Mouse (Mus musculus): ENCODE measurements around the gene Ifna14. TPM values are rescaled to one million over a fixed set of nuclear protein-coding genes. Genes with fewer than 3 reads are reported as not detected.
"Not testable (repeated sequence)": the region's sequence is repeated elsewhere in the genome, so short reads cannot be mapped to it uniquely, and the experiment has no call there.

The Ifna14 gene
- total RNA-seq (2012; rRNA removed): not detected in 2 replicates

GRCm38 (mm10) chr4:88571698-88572097 is at the start of gene Ifna14:
Gene Ifna14, minus strand, starts transcription at chr4:88571798.
- Histone ChIP-seq H3K4me3 (ENCODE audit: insufficient read depth in 1 of 2, low read depth in 1 of 2, low read length in 2 of 2, poor library complexity in 1 of 2, severe bottlenecking in 1 of 2) (no peak within 1 kb of the TSS), H3K9me3 (ENCODE audit: control insufficient read depth, insufficient read depth, low read depth, low read length) (no peaks in the 10 kb centered on the region), H3K9ac (ENCODE audit: insufficient read depth, low read depth, low read length, poor library complexity, severe bottlenecking) (no peak within 1 kb of the TSS), H3K36me3 (ENCODE audit: control insufficient read depth, insufficient read depth, low read length, poor library complexity, severe bottlenecking) (no peaks in the 10 kb centered on the region), H3K27ac (ENCODE audit: insufficient read depth, low read depth, low read length, poor library complexity, severe bottlenecking) (no peak within 1 kb of the TSS), H3K4me1 (ENCODE audit: control insufficient read depth in 2 of 2, insufficient read depth in 2 of 2, low read length in 2 of 2, poor library complexity in 1 of 2) (no peaks in the 10 kb centered on the region)
- DNase-seq (ENCODE audit: low read depth, low spot score): no peak
- no peak for TF ChIP-seq CHD2 (IDR thresholded peaks at IDR 0.05; ENCODE audit: low read depth, low read length)
- TF ChIP-seq MAFK (IDR thresholded peaks at IDR 0.05; ENCODE audit: insufficient read depth, low read depth, low read length): no peak
- TF ChIP-seq HCFC1 (IDR thresholded peaks at IDR 0.05; ENCODE audit: borderline replicate concordance, insufficient read depth, low read length): no peak
- TF ChIP-seq ZC3H11A (IDR thresholded peaks at IDR 0.05; ENCODE audit: borderline replicate concordance, low read depth, low read length): no peak
- TF ChIP-seq ZNF384 (IDR thresholded peaks at IDR 0.05; ENCODE audit: low read depth, low read length): no peak
- in situ Hi-C loops (cut with MboI; ENCODE audit: low sequenced_read_pairs in 2 of 2, unreplicated experiment in 2 of 2): no loop called here

GRCm38 (mm10) chr4:88603276-88603675 is 31.7 kb upstream of the Ifna14 start, which contains the start of gene Ifna12:
Gene Ifna12, minus strand, starts transcription at chr4:88603376.
- in situ Hi-C loops (cut with MboI; ENCODE audit: low sequenced_read_pairs in 2 of 2, unreplicated experiment in 2 of 2): no loop called here
- H3K9me3 ChIP-seq (ENCODE audit: control insufficient read depth, insufficient read depth, low read depth, low read length): no peaks in the 10 kb centered on the region
- no peak for DNase-seq (ENCODE audit: low read depth, low spot score)
- H3K9ac ChIP-seq (ENCODE audit: insufficient read depth, low read depth, low read length, poor library complexity, severe bottlenecking): no peak within 1 kb of the TSS
- no peaks in the 10 kb centered on the region for H3K4me1 ChIP-seq (ENCODE audit: control insufficient read depth in 2 of 2, insufficient read depth in 2 of 2, low read length in 2 of 2, poor library complexity in 1 of 2)
- no peak within 1 kb of the TSS for H3K27ac ChIP-seq (ENCODE audit: insufficient read depth, low read depth, low read length, poor library complexity, severe bottlenecking)
- no peak within 1 kb of the TSS for H3K4me3 ChIP-seq (ENCODE audit: insufficient read depth in 1 of 2, low read depth in 1 of 2, low read length in 2 of 2, poor library complexity in 1 of 2, severe bottlenecking in 1 of 2)
- no peaks in the 10 kb centered on the region for H3K36me3 ChIP-seq (ENCODE audit: control insufficient read depth, insufficient read depth, low read length, poor library complexity, severe bottlenecking)
- no peak for TF ChIP-seq ZNF384 (IDR thresholded peaks at IDR 0.05; ENCODE audit: low read depth, low read length)
- TF ChIP-seq CHD2 (IDR thresholded peaks at IDR 0.05; ENCODE audit: low read depth, low read length): no peak
- no peak for TF ChIP-seq ZC3H11A (IDR thresholded peaks at IDR 0.05; ENCODE audit: borderline replicate concordance, low read depth, low read length)
- no peak for TF ChIP-seq MAFK (IDR thresholded peaks at IDR 0.05; ENCODE audit: insufficient read depth, low read depth, low read length)
- no peak for TF ChIP-seq HCFC1 (IDR thresholded peaks at IDR 0.05; ENCODE audit: borderline replicate concordance, insufficient read depth, low read length)

DNA sequence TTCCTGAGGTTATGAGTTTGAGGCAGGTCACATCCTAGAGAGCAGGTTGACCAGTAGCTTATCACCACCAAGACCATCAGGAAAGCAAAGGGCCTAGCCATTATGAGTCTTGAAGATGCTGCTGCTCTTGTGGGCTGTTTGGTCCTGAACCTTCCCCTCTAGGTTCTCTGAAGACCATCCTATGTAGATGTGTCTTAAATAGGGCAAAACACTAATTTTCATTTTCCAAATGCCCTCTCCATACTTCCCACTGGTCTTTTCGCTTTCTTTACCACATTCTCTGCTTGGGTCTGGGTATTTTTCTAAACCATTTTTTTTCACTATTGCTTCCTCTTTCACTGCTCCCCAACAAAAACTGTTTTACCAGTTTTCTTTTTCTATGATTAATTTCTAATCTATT is 20.7 kb upstream of the Ifna14 start, which contains the start of gene Ifna9:
TSS of gene Ifna9 (minus strand) at position 101 of the 400 bp plus-strand sequence.
- no peak within 1 kb of the TSS for H3K27ac ChIP-seq (ENCODE audit: insufficient read depth, low read depth, low read length, poor library complexity, severe bottlenecking)
- no peak within 1 kb of the TSS for H3K9ac ChIP-seq (ENCODE audit: insufficient read depth, low read depth, low read length, poor library complexity, severe bottlenecking)
- H3K36me3 ChIP-seq (ENCODE audit: control insufficient read depth, insufficient read depth, low read length, poor library complexity, severe bottlenecking): no peaks in the 10 kb centered on the region
- no peak for DNase-seq (ENCODE audit: low read depth, low spot score)
- H3K9me3 ChIP-seq (ENCODE audit: control insufficient read depth, insufficient read depth, low read depth, low read length): no peaks in the 10 kb centered on the region
- no peak within 1 kb of the TSS for H3K4me3 ChIP-seq (ENCODE audit: insufficient read depth in 1 of 2, low read depth in 1 of 2, low read length in 2 of 2, poor library complexity in 1 of 2, severe bottlenecking in 1 of 2)
- TF ChIP-seq CHD2 (IDR thresholded peaks at IDR 0.05; ENCODE audit: low read depth, low read length) (no peak), ZC3H11A (IDR thresholded peaks at IDR 0.05; ENCODE audit: borderline replicate concordance, low read depth, low read length) (no peak), ZNF384 (IDR thresholded peaks at IDR 0.05; ENCODE audit: low read depth, low read length) (no peak), MAFK (IDR thresholded peaks at IDR 0.05; ENCODE audit: insufficient read depth, low read depth, low read length) (no peak), HCFC1 (IDR thresholded peaks at IDR 0.05; ENCODE audit: borderline replicate concordance, insufficient read depth, low read length) (no peak)
- no peaks in the 10 kb centered on the region for H3K4me1 ChIP-seq (ENCODE audit: control insufficient read depth in 2 of 2, insufficient read depth in 2 of 2, low read length in 2 of 2, poor library complexity in 1 of 2)
- in situ Hi-C loops (cut with MboI; ENCODE audit: low sequenced_read_pairs in 2 of 2, unreplicated experiment in 2 of 2): no loop called here

- no peak overlapping the region for H3K9ac ChIP-seq (ENCODE audit: insufficient read depth, low read depth, low read length, poor library complexity, severe bottlenecking)
- H3K36me3 ChIP-seq (ENCODE audit: control insufficient read depth, insufficient read depth, low read length, poor library complexity, severe bottlenecking): no peaks in the 10 kb centered on the region
- no peaks in the 10 kb centered on the region for H3K9me3 ChIP-seq (ENCODE audit: control insufficient read depth, insufficient read depth, low read depth, low read length)
- in situ Hi-C loops (cut with MboI; ENCODE audit: low sequenced_read_pairs in 2 of 2, unreplicated experiment in 2 of 2): no loop called here
- no peak for TF ChIP-seq HCFC1 (IDR thresholded peaks at IDR 0.05; ENCODE audit: borderline replicate concordance, insufficient read depth, low read length)
- no peak for TF ChIP-seq MAFK (IDR thresholded peaks at IDR 0.05; ENCODE audit: insufficient read depth, low read depth, low read length)
- no peak for TF ChIP-seq ZNF384 (IDR thresholded peaks at IDR 0.05; ENCODE audit: low read depth, low read length)
- TF ChIP-seq ZC3H11A (IDR thresholded peaks at IDR 0.05; ENCODE audit: borderline replicate concordance, low read depth, low read length): no peak
- TF ChIP-seq CHD2 (IDR thresholded peaks at IDR 0.05; ENCODE audit: low read depth, low read length): no peak
- DNase-seq (ENCODE audit: low read depth, low spot score): no peak
- no peak overlapping the region for H3K27ac ChIP-seq (ENCODE audit: insufficient read depth, low read depth, low read length, poor library complexity, severe bottlenecking)
- H3K4me1 ChIP-seq (ENCODE audit: control insufficient read depth in 2 of 2, insufficient read depth in 2 of 2, low read length in 2 of 2, poor library complexity in 1 of 2): no peaks in the 10 kb centered on the region
- H3K4me3 ChIP-seq (ENCODE audit: insufficient read depth in 1 of 2, low read depth in 1 of 2, low read length in 2 of 2, poor library complexity in 1 of 2, severe bottlenecking in 1 of 2): no peak overlapping the region
Observed at GRCm38 (mm10) chr4:88561791-88562190, 9.8 kb downstream of the Ifna14 start.

- DNase-seq (ENCODE audit: low read depth, low spot score); H3K9ac ChIP-seq (ENCODE audit: insufficient read depth, low read depth, low read length, poor library complexity, severe bottlenecking); in situ Hi-C loops (cut with MboI; ENCODE audit: low sequenced_read_pairs in 2 of 2, unreplicated experiment in 2 of 2); H3K4me3 ChIP-seq (ENCODE audit: insufficient read depth in 1 of 2, low read depth in 1 of 2, low read length in 2 of 2, poor library complexity in 1 of 2, severe bottlenecking in 1 of 2); H3K4me1 ChIP-seq (ENCODE audit: control insufficient read depth in 2 of 2, insufficient read depth in 2 of 2, low read length in 2 of 2, poor library complexity in 1 of 2); H3K36me3 ChIP-seq (ENCODE audit: control insufficient read depth, insufficient read depth, low read length, poor library complexity, severe bottlenecking); H3K27ac ChIP-seq (ENCODE audit: insufficient read depth, low read depth, low read length, poor library complexity, severe bottlenecking); H3K9me3 ChIP-seq (ENCODE audit: control insufficient read depth, insufficient read depth, low read depth, low read length): not testable (repeated sequence)
Observed at GRCm38 (mm10) chr4:88558145-88558544, 13.5 kb downstream of the Ifna14 start, which contains the start of gene Ifna15. Gene Ifna15, minus strand, starts transcription at chr4:88558245.

Data from ES-E14 (cell line).